ENCODE assay signal across 15 mouse cellular contexts in the genomic region with DNA sequence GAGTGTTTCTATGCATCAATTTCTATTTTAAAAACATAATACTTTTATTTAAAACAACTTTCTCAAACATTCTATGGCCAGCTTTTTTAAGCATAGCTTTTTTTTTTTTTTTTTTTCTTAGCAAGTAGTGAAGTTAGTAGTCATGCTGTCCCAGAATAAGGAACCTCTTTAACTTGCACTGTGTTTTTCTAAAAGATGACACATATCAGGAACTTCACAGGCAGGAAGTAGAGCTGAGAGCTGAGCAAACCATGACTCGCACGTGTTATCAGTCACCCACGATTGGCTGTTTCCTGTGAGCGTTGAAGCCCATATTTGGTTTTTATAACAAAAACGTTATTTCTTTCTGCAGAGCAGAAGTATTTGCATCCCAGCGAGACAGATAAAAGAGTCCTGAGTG.
DNase-seq lines count a peak whose midpoint lies in the region; ATAC-seq and TF ChIP-seq lines count a peak whose summit lies in the region.
"Had no signal": no experiment of that assay in that cellular context is flagged by ENCODE, and none has a peak within 500 bp of the region (broad histone marks: within the 10 kb centered on the region; RNA-seq: fewer than 3 reads in every experiment).

No protein-coding gene starts in this region.

- 20% methylated on average over 6 of the region's 6 CpGs for WGBS in heart, embryonic 11.5 days (ENCODE audit: insufficient replicate concordance)
- WGBS in liver, embryonic 16.5 days (ENCODE audit: insufficient replicate concordance), result 7% methylated on average over 6 of the region's 6 CpGs

- H3K27me3 ChIP-seq in heart, embryonic 11.5 days (ENCODE audit: control insufficient read depth, insufficient read depth, low read length), result no peaks in the 10 kb centered on the region
- no peaks in the 10 kb centered on the region for H3K27me3 ChIP-seq in CH12.LX (replicated peaks)
- no peaks in the 10 kb centered on the region for H3K27me3 ChIP-seq in liver, embryonic 16.5 days (ENCODE audit: control insufficient read depth, insufficient read depth, low read depth, low read length)
- H3K27me3 ChIP-seq: embryonic facial prominence, embryonic 13.5 days; hindbrain, embryonic 13.5 days; neural tube, embryonic 12.5 days had no signal

- intact Hi-C loops in heart, postnatal 14 days (cut with DNase I), result no loop called here

- peaks cover 3% of the 10 kb centered on the region; the same call in 1 of the 2 replicates for H3K4me1 ChIP-seq in heart, embryonic 11.5 days (ENCODE audit: control insufficient read depth, insufficient read depth, low read length)
- peaks cover 3 to 7% of the 10 kb centered on the region in 2 experiments for H3K4me1 ChIP-seq in CH12.LX (ENCODE audit: control insufficient read depth in 1 of 2, insufficient read depth in 2 of 2)
- H3K4me1 ChIP-seq in liver, embryonic 16.5 days (ENCODE audit: control insufficient read depth, low read depth, low read length), result no peaks in the 10 kb centered on the region
- H3K4me1 ChIP-seq: embryonic facial prominence, embryonic 13.5 days; hindbrain, embryonic 13.5 days; neural tube, embryonic 12.5 days had no signal

- no peak overlapping the region for H3K4me3 ChIP-seq in heart, embryonic 11.5 days (ENCODE audit: low read depth, low read length)
- H3K4me3 ChIP-seq in CH12.LX (replicated peaks in 1 of 3; ENCODE audit: low read depth in 2 of 3, low read length in 2 of 3, poor library complexity in 1 of 3), result no peak overlapping the region
- no peak overlapping the region for H3K4me3 ChIP-seq in liver, embryonic 16.5 days (ENCODE audit: low read depth, low read length)
- H3K4me3 ChIP-seq: embryonic facial prominence, embryonic 13.5 days; hindbrain, embryonic 13.5 days; neural tube, embryonic 12.5 days had no signal

- ATAC-seq in heart, embryonic 11.5 days (replicated peaks; ENCODE audit: insufficient number of reproducible peaks, low FRiP score, low TSS enrichment), result no peak; the same call in 1 of the 2 replicates
- ATAC-seq in liver, embryonic 16.5 days (ENCODE audit: low read depth), result peak; percentile 69
- ATAC-seq: forebrain, embryonic 16.5 days had no signal

- no peaks in the 10 kb centered on the region for H3K9me3 ChIP-seq in heart, embryonic 11.5 days (replicated peaks; ENCODE audit: control insufficient read depth, low read length)
- no peaks in the 10 kb centered on the region for H3K9me3 ChIP-seq in CH12.LX (replicated peaks; ENCODE audit: low read length)
- H3K9me3 ChIP-seq in liver, embryonic 16.5 days (replicated peaks; ENCODE audit: control insufficient read depth, low read length), result no peaks in the 10 kb centered on the region
- H3K9me3 ChIP-seq: embryonic facial prominence, embryonic 13.5 days; hindbrain, embryonic 13.5 days; neural tube, embryonic 12.5 days had no signal

- no peak for TF ChIP-seq RAD21 in CH12.LX (IDR thresholded peaks at IDR 0.05; ENCODE audit: low read depth, low read length)

- no peak overlapping the region for H3K9ac ChIP-seq in heart, embryonic 11.5 days (ENCODE audit: low read depth, low read length)
- H3K9ac ChIP-seq in CH12.LX (ENCODE audit: insufficient read depth, low read depth), result no peak overlapping the region
- no peak overlapping the region for H3K9ac ChIP-seq in liver, embryonic 16.5 days (ENCODE audit: low read depth, low read length)
- H3K9ac ChIP-seq: embryonic facial prominence, embryonic 13.5 days; hindbrain, embryonic 13.5 days; neural tube, embryonic 12.5 days had no signal

- H3K36me3 ChIP-seq in heart, embryonic 11.5 days (ENCODE audit: control insufficient read depth, insufficient read depth, low read length), result no peaks in the 10 kb centered on the region
- H3K36me3 ChIP-seq in CH12.LX (replicated peaks in 1 of 2; ENCODE audit: control insufficient read depth in 1 of 2, insufficient read depth in 1 of 2, low read length in 1 of 2), result no peaks in the 10 kb centered on the region
- H3K36me3 ChIP-seq in liver, embryonic 16.5 days (ENCODE audit: control insufficient read depth, insufficient read depth), result no peaks in the 10 kb centered on the region
- H3K36me3 ChIP-seq: embryonic facial prominence, embryonic 13.5 days; hindbrain, embryonic 13.5 days; neural tube, embryonic 12.5 days had no signal

- peak overlapping the region; percentile 38; the same call in 1 of the 2 replicates for H3K4me2 ChIP-seq in heart, embryonic 11.5 days
- no peak overlapping the region for H3K4me2 ChIP-seq in CH12.LX (ENCODE audit: insufficient read depth, low read depth, poor library complexity, severe bottlenecking)
- H3K4me2 ChIP-seq in liver, embryonic 16.5 days (ENCODE audit: low read depth, low read length), result no peak overlapping the region
- H3K4me2 ChIP-seq: embryonic facial prominence, embryonic 13.5 days; hindbrain, embryonic 13.5 days; neural tube, embryonic 12.5 days had no signal

- dilution Hi-C loops in CH12.LX (cut with MboI; ENCODE audit: extremely low pct_ligation_motif_present, extremely low pct_unique_long_range_greater_than_20kb, low sequenced_read_pairs), result no loop called here

- no peak for DNase-seq in heart, postnatal 14 days
- DNase-seq in CH12.LX (ENCODE audit: extremely low read depth), result peak; percentile 76
- DNase-seq in c-Kit-positive CD71-positive TER-119-positive erythroid progenitor cells, embryonic 14.5 days (ENCODE audit: low spot score), result peak; percentile 1
- DNase-seq in cerebellum, adult 11-12 months, result no peak
- no peak for DNase-seq in layer of hippocampus, postnatal 36 days
- no peak for DNase-seq in cerebellum, postnatal 10 days
- DNase-seq: adrenal gland, adult 8-10 months; cerebellum, adult 9-11 months; thymus, postnatal 25 days had no signal

- TF ChIP-seq CTCF in CH12.LX (conservative IDR thresholded peaks at IDR 0.05 in 1 of 2, IDR thresholded peaks at IDR 0.05 in 1 of 2; ENCODE audit: low read depth in 2 of 2, low read length in 2 of 2), result no peak

- H3K27ac ChIP-seq in heart, embryonic 11.5 days (ENCODE audit: low read depth, low read length), result no peak overlapping the region
- H3K27ac ChIP-seq in CH12.LX (ENCODE audit: insufficient read depth, low read depth), result no peak overlapping the region
- no peak overlapping the region for H3K27ac ChIP-seq in liver, embryonic 16.5 days (ENCODE audit: low read length)
- H3K27ac ChIP-seq: embryonic facial prominence, embryonic 13.5 days; hindbrain, embryonic 13.5 days; neural tube, embryonic 12.5 days had no signal

- no peak for TF ChIP-seq POLR2A in CH12.LX (IDR thresholded peaks at IDR 0.05; ENCODE audit: low read depth, low read length)

- in situ Hi-C loops in CH12.LX (cut with MboI; ENCODE audit: low pct_ligation_motif_present, low pct_unique_long_range_greater_than_20kb, low sequenced_read_pairs), result no loop called here

- no peaks in the 10 kb centered on the region for H3K79me2 ChIP-seq in CH12.LX (replicated peaks; ENCODE audit: control insufficient read depth, extremely low read depth, insufficient read depth, poor library complexity, severe bottlenecking)

- no peak for TF ChIP-seq EP300 in CH12.LX (IDR thresholded peaks at IDR 0.05; ENCODE audit: low read length)

TF ChIP-seq in CH12.LX, 34 proteins besides CTCF, POLR2A, EP300 and RAD21 (continues in another document):
- TF ChIP-seq MEF2A (IDR thresholded peaks at IDR 0.05; ENCODE audit: borderline replicate concordance, low read depth, low read length), result no peak
- no peak for TF ChIP-seq MAZ (IDR thresholded peaks at IDR 0.05; ENCODE audit: low read depth, low read length)
- TF ChIP-seq GABPA (IDR thresholded peaks at IDR 0.05; ENCODE audit: insufficient replicate concordance, low read depth, low read length), result no peak
- TF ChIP-seq CHD1 (IDR thresholded peaks at IDR 0.05; ENCODE audit: low read depth, low read length), result no peak
- peak; percentile 99 for TF ChIP-seq BHLHE40 (IDR thresholded peaks at IDR 0.05; ENCODE audit: low read depth, low read length)
- TF ChIP-seq TCF12 (IDR thresholded peaks at IDR 0.05; ENCODE audit: low read depth, low read length), result no peak
- TF ChIP-seq NELFE (IDR thresholded peaks at IDR 0.05; ENCODE audit: low read depth, low read length), result no peak
- TF ChIP-seq PAX5 (IDR thresholded peaks at IDR 0.05; ENCODE audit: low read length), result no peak
- TF ChIP-seq E2F4 (IDR thresholded peaks at IDR 0.05; ENCODE audit: insufficient replicate concordance, low read depth, low read length), result no peak
- TF ChIP-seq SMC3 (IDR thresholded peaks at IDR 0.05; ENCODE audit: low read depth, low read length), result no peak
- no peak for TF ChIP-seq KAT2A (IDR thresholded peaks at IDR 0.05; ENCODE audit: insufficient replicate concordance, low read length)
- no peak for TF ChIP-seq CHD2 (IDR thresholded peaks at IDR 0.05; ENCODE audit: low read length)
- peak; percentile 64; the same call in 1 of the 2 replicates for TF ChIP-seq JUND (conservative IDR thresholded peaks at IDR 0.05; ENCODE audit: low read depth, low read length)
- TF ChIP-seq SIN3A (IDR thresholded peaks at IDR 0.05; ENCODE audit: low read length), result no peak
- no peak for TF ChIP-seq NRF1 (IDR thresholded peaks at IDR 0.05; ENCODE audit: low read depth, low read length)
- no peak for TF ChIP-seq UBTF (IDR thresholded peaks at IDR 0.05; ENCODE audit: low read depth, low read length)
- no peak for TF ChIP-seq MYC (IDR thresholded peaks at IDR 0.05; ENCODE audit: low read depth, low read length)
- no peak for TF ChIP-seq MXI1 (IDR thresholded peaks at IDR 0.05; ENCODE audit: low read depth, low read length)
- no peak for TF ChIP-seq MAFK (IDR thresholded peaks at IDR 0.05; ENCODE audit: insufficient replicate concordance, low read length)
- no peak for TF ChIP-seq HCFC1 (IDR thresholded peaks at IDR 0.05; ENCODE audit: low read depth, low read length)
- TF ChIP-seq ZMIZ1 (IDR thresholded peaks at IDR 0.05; ENCODE audit: low read depth, low read length), result no peak
- TF ChIP-seq ZKSCAN1 (IDR thresholded peaks at IDR 0.05; ENCODE audit: borderline replicate concordance, low read depth, low read length), result no peak
- no peak for TF ChIP-seq ELF1 (IDR thresholded peaks at IDR 0.05; ENCODE audit: low read depth, low read length)
- peak; percentile 75 for TF ChIP-seq ETS1 (conservative IDR thresholded peaks at IDR 0.05; ENCODE audit: low read depth, low read length)
- peak; percentile 58 for TF ChIP-seq IRF4 (IDR thresholded peaks at IDR 0.05; ENCODE audit: low read depth, low read length)
- TF ChIP-seq MAX (IDR thresholded peaks at IDR 0.05; ENCODE audit: low read length), result peak; percentile 65; the same call in 1 of the 2 replicates
- TF ChIP-seq USF1 (IDR thresholded peaks at IDR 0.05; ENCODE audit: low read depth, low read length), result no peak
- TF ChIP-seq ZC3H11A (IDR thresholded peaks at IDR 0.05; ENCODE audit: low read depth, low read length), result no peak
- no peak for TF ChIP-seq TBP (conservative IDR thresholded peaks at IDR 0.05; ENCODE audit: low read depth, low read length)
- TF ChIP-seq RCOR1 (conservative IDR thresholded peaks at IDR 0.05; ENCODE audit: low read depth, low read length), result no peak
- peak; percentile 48; the same call in 1 of the 2 replicates for TF ChIP-seq JUN (IDR thresholded peaks at IDR 0.05; ENCODE audit: insufficient read depth, low read depth, low read length)

Comparison
In these comparisons a context has a peak if more than half of its experiments do, and no peak if none do; other contexts are left out.
1. DNase-seq: peak in CH12.LX (single experiment) and c-Kit-positive CD71-positive TER-119-positive erythroid progenitor cells, embryonic 14.5 days (single experiment); none in heart, postnatal 14 days (0 of 2), cerebellum, adult 11-12 months (single experiment), layer of hippocampus, postnatal 36 days (0 of 2) and cerebellum, postnatal 10 days (0 of 2).